8 mouse cellular contexts compared by ENCODE assay signal in the genomic region with DNA sequence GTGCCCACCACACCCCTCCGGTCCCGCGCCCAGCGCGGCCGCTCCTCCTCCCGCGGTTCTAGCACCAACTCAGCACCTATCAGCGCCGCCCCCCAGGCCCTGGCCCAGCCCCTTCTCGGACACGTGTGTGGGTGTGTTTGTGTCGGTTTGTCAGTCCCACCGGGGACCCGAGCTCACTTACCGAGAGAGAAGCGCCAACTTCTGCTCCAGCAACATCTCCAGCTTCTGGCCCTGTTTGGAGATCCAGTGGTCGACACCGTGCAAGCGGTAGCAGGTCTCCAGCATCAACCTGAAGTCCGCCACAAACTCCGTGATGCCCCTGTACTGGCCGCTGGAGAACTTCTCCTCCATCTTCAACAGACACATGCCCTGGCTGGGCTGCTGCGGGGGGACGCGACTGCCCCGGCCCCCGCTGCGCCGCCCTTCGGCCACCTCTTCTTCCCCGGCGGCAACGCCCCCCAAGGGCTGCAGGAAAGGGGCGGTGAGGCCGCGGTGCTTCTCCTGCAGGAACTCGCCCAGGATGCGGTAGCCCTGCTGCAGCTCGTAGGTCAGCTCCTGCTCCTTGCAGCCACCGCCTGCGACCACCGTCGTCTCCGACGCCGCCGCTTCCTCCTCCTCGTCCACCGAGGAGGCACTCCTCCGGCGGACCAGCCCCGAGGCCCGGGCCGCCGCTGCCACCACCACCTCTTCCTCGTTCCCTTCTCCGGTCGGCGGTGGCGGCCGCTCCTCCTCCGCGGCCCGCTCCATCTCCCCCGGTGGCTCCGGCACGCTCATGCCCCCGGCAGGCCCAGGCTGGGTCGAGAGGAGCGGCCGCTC. TPM values are rescaled to one million over a fixed set of nuclear protein-coding genes. Genes with fewer than 3 reads are reported as not detected.
A peak's percentile ranks its signal among the peaks of the same experiment; 100 is the strongest.
DNase-seq lines count a peak whose midpoint lies in the region; ATAC-seq and TF ChIP-seq lines count a peak whose summit lies in the region.

No protein-coding gene starts in this region.

- H3K4me2 ChIP-seq in heart, embryonic 13.5 days: peak overlapping the region; percentile 82
- peak overlapping the region; percentile 74 for H3K4me2 ChIP-seq in kidney, postnatal 0 days (ENCODE audit: low read length)
- H3K4me2 ChIP-seq in liver, postnatal 0 days (ENCODE audit: low read depth, low read length): peak overlapping the region; percentile 100
- peak overlapping the region; percentile 97 for H3K4me2 ChIP-seq in neural tube, embryonic 13.5 days

- no peaks in the 10 kb centered on the region for H3K27me3 ChIP-seq in E14TG2a.4 (ENCODE audit: insufficient read depth, low read length)
- no peaks in the 10 kb centered on the region for H3K27me3 ChIP-seq in erythroblast, embryonic 14.5 days (ENCODE audit: control insufficient read depth)
- H3K27me3 ChIP-seq in heart, embryonic 13.5 days (replicated peaks): no peaks in the 10 kb centered on the region
- no peaks in the 10 kb centered on the region for H3K27me3 ChIP-seq in kidney, postnatal 0 days (ENCODE audit: insufficient read depth, low read length)
- no peaks in the 10 kb centered on the region for H3K27me3 ChIP-seq in liver, postnatal 0 days (ENCODE audit: insufficient read depth, low read length)
- H3K27me3 ChIP-seq in neural tube, embryonic 13.5 days: no peaks in the 10 kb centered on the region
- no peaks in the 10 kb centered on the region for H3K27me3 ChIP-seq in testis, adult 2 months (ENCODE audit: control insufficient read depth, insufficient read depth, low read length)

- peaks cover 21% of the 10 kb centered on the region for H3K36me3 ChIP-seq in E14TG2a.4 (ENCODE audit: insufficient read depth, low read length)
- peaks cover 19% of the 10 kb centered on the region for H3K36me3 ChIP-seq in erythroblast, embryonic 14.5 days (ENCODE audit: control insufficient read depth)
- H3K36me3 ChIP-seq in heart, embryonic 13.5 days: peaks cover 20% of the 10 kb centered on the region
- 0 out of 2 replicates have a peak, but pooled peaks cover 7% of the 10 kb centered on the region for H3K36me3 ChIP-seq in kidney, postnatal 0 days (ENCODE audit: insufficient read depth, low read length)
- H3K36me3 ChIP-seq in liver, postnatal 0 days (replicated peaks; ENCODE audit: insufficient read depth, low read length): peaks cover 5% of the 10 kb centered on the region; the same call in 1 of the 2 replicates
- peaks cover 14% of the 10 kb centered on the region for H3K36me3 ChIP-seq in neural tube, embryonic 13.5 days
- no peaks in the 10 kb centered on the region for H3K36me3 ChIP-seq in testis, adult 2 months (ENCODE audit: control insufficient read depth, insufficient read depth, low read length)

- H3K4me1 ChIP-seq in E14TG2a.4 (replicated peaks; ENCODE audit: low read depth, low read length): peaks cover 24% of the 10 kb centered on the region
- H3K4me1 ChIP-seq in brown adipose tissue, adult 24 weeks (ENCODE audit: control insufficient read depth, insufficient read depth, insufficient read length, low read length): peaks cover 4% of the 10 kb centered on the region
- H3K4me1 ChIP-seq in erythroblast, embryonic 14.5 days (ENCODE audit: control insufficient read depth): peaks cover 32% of the 10 kb centered on the region
- peaks cover 26% of the 10 kb centered on the region for H3K4me1 ChIP-seq in heart, embryonic 13.5 days
- H3K4me1 ChIP-seq in kidney, postnatal 0 days (replicated peaks; ENCODE audit: insufficient read depth, low read length): 0 out of 2 replicates have a peak, but pooled peaks cover 6% of the 10 kb centered on the region
- H3K4me1 ChIP-seq in liver, postnatal 0 days (ENCODE audit: insufficient read depth): peaks cover 4% of the 10 kb centered on the region
- H3K4me1 ChIP-seq in neural tube, embryonic 13.5 days (replicated peaks): peaks cover 47% of the 10 kb centered on the region
- H3K4me1 ChIP-seq in testis, adult 2 months (ENCODE audit: control insufficient read depth, insufficient read depth, low read length): peaks cover 3% of the 10 kb centered on the region

- DNase-seq in kidney, postnatal 0 days (ENCODE audit: low spot score): peak; percentile 79
- peak; percentile 87 for DNase-seq in liver, postnatal 0 days

- WGBS in heart, embryonic 13.5 days: under 1% methylated on average over 68 of the region's 72 CpGs
- WGBS in kidney, postnatal 0 days: under 1% methylated on average over 68 of the region's 72 CpGs
- 5% methylated on average over 60 of the region's 72 CpGs for WGBS in liver, postnatal 0 days (ENCODE audit: insufficient replicate concordance)
- under 1% methylated on average over 61 of the region's 72 CpGs for WGBS in neural tube, embryonic 13.5 days

- peak overlapping the region; percentile 97 for H3K4me3 ChIP-seq in E14TG2a.4 (replicated peaks; ENCODE audit: low read length)
- peak overlapping the region; percentile 96 for H3K4me3 ChIP-seq in brown adipose tissue, adult 24 weeks (ENCODE audit: insufficient read depth, low read depth, low read length)
- H3K4me3 ChIP-seq in erythroblast, embryonic 14.5 days (replicated peaks): peak overlapping the region; percentile 94
- peak overlapping the region; percentile 89 for H3K4me3 ChIP-seq in heart, embryonic 13.5 days
- H3K4me3 ChIP-seq in kidney, postnatal 0 days (replicated peaks; ENCODE audit: low read depth, low read length): peak overlapping the region; percentile 95
- H3K4me3 ChIP-seq in liver, postnatal 0 days (ENCODE audit: low read depth, low read length): peak overlapping the region; percentile 94
- peak overlapping the region; percentile 96 for H3K4me3 ChIP-seq in neural tube, embryonic 13.5 days
- peak overlapping the region; percentile 94 for H3K4me3 ChIP-seq in testis, adult 2 months (ENCODE audit: control insufficient read depth, low read depth, low read length)

- no peak overlapping the region for H3K27ac ChIP-seq in brown adipose tissue, adult 24 weeks (replicated peaks; ENCODE audit: low read depth, low read length)
- H3K27ac ChIP-seq in heart, embryonic 13.5 days (replicated peaks): peak overlapping the region; percentile 95
- H3K27ac ChIP-seq in kidney, postnatal 0 days: peak overlapping the region; percentile 94
- H3K27ac ChIP-seq in liver, postnatal 0 days (ENCODE audit: low read depth): peak overlapping the region; percentile 89
- peak overlapping the region; percentile 96 for H3K27ac ChIP-seq in neural tube, embryonic 13.5 days (replicated peaks)
- peak overlapping the region; percentile 86 for H3K27ac ChIP-seq in testis, adult 2 months (ENCODE audit: control insufficient read depth, insufficient read depth, low read depth, low read length)

- no peak for TF ChIP-seq EP300 in liver, postnatal 0 days (IDR thresholded peaks at IDR 0.05; ENCODE audit: low read depth)

- TF ChIP-seq CTCF in E14TG2a.4 (conservative IDR thresholded peaks at IDR 0.05; ENCODE audit: low read length): no peak
- TF ChIP-seq CTCF in kidney, postnatal 0 days (IDR thresholded peaks at IDR 0.05; ENCODE audit: low read depth): no peak
- TF ChIP-seq CTCF in liver, postnatal 0 days (IDR thresholded peaks at IDR 0.05; ENCODE audit: low read depth): 0 out of 2 replicates have a peak, but pooled peaks have one; percentile 9
- no peak for TF ChIP-seq CTCF in testis, adult 2 months (IDR thresholded peaks at IDR 0.05; ENCODE audit: control insufficient read depth, insufficient read depth, insufficient replicate concordance, low read depth, low read length)

- ATAC-seq in heart, embryonic 13.5 days (ENCODE audit: extremely low read depth, insufficient number of reproducible peaks, low FRiP score, low TSS enrichment): peak; percentile 42; the same call in 1 of the 2 replicates
- ATAC-seq in kidney, postnatal 0 days (replicated peaks; ENCODE audit: low FRiP score, low read depth): peak; percentile 50; the same call in 1 of the 2 replicates
- peak; percentile 62 for ATAC-seq in liver, postnatal 0 days
- peak; percentile 34 for ATAC-seq in neural tube, embryonic 13.5 days (ENCODE audit: low read depth)

- H3K9me3 ChIP-seq in E14TG2a.4 (ENCODE audit: low read length): no peaks in the 10 kb centered on the region
- 0 out of 2 replicates have a peak, but pooled peaks cover 2% of the 10 kb centered on the region for H3K9me3 ChIP-seq in erythroblast, embryonic 14.5 days (ENCODE audit: control insufficient read depth, low read length)
- H3K9me3 ChIP-seq in heart, embryonic 13.5 days: no peaks in the 10 kb centered on the region
- H3K9me3 ChIP-seq in kidney, postnatal 0 days (replicated peaks; ENCODE audit: low read length): no peaks in the 10 kb centered on the region
- H3K9me3 ChIP-seq in liver, postnatal 0 days (ENCODE audit: low read length): no peaks in the 10 kb centered on the region
- H3K9me3 ChIP-seq in neural tube, embryonic 13.5 days: no peaks in the 10 kb centered on the region

- TF ChIP-seq POLR2A in testis, adult 2 months (IDR thresholded peaks at IDR 0.05; ENCODE audit: control insufficient read depth, low read depth, low read length): no peak; the same call in 1 of the 2 replicates

- H3K9ac ChIP-seq in heart, embryonic 13.5 days: peak overlapping the region; percentile 97
- peak overlapping the region; percentile 83 for H3K9ac ChIP-seq in kidney, postnatal 0 days (ENCODE audit: low read depth, low read length)
- H3K9ac ChIP-seq in liver, postnatal 0 days (replicated peaks): peak overlapping the region; percentile 85
- H3K9ac ChIP-seq in neural tube, embryonic 13.5 days: peak overlapping the region; percentile 93

RNA-seq across cellular contexts. Expression of gene 9930021J03Rik, which starts 0.5 kb away (rescaled TPM):
- polyA plus RNA-seq in brown adipose tissue, adult 24 weeks (2012; ENCODE audit: insufficient read depth, insufficient read length, missing spikeins): 7.3 and 11.4 TPM in 2 replicates
- 0.06 and 0.08 TPM in 2 replicates for polyA plus RNA-seq in erythroblast, embryonic 14.5 days (2012)
- polyA plus RNA-seq in heart, embryonic 13.5 days (2015; fragmentation: Nextera tagmentation; extraction: Ambion mirVana): 2.5 and 2.7 TPM in 2 replicates
- 5.0 and 5.9 TPM in 2 replicates for polyA plus RNA-seq in kidney, postnatal 0 days (2015; fragmentation: Nextera tagmentation; extraction: Ambion mirVana)
- 1.4 TPM in 2 replicates for polyA plus RNA-seq in liver, postnatal 0 days (2015; fragmentation: Nextera tagmentation; extraction: Ambion mirVana)
- polyA plus RNA-seq in neural tube, embryonic 13.5 days (2015; fragmentation: Nextera tagmentation; extraction: Ambion mirVana): 6.1 and 6.5 TPM in 2 replicates
- 15.2 and 19.1 TPM in 2 replicates for polyA plus RNA-seq in testis, adult 2 months (2012; rRNA removed)

RNA-seq across cellular contexts. Expression of gene Ranbp6, which starts 7.5 kb away (rescaled TPM):
- 7.3 and 12.5 TPM in 2 replicates for polyA plus RNA-seq in brown adipose tissue, adult 24 weeks (2012; ENCODE audit: insufficient read depth, insufficient read length, missing spikeins)
- polyA plus RNA-seq in erythroblast, embryonic 14.5 days (2012): 0.03 and 0.04 TPM in 2 replicates
- polyA plus RNA-seq in heart, embryonic 13.5 days (2015; fragmentation: Nextera tagmentation; extraction: Ambion mirVana): 12.6 and 13.9 TPM in 2 replicates
- polyA plus RNA-seq in kidney, postnatal 0 days (2015; fragmentation: Nextera tagmentation; extraction: Ambion mirVana): 12.8 and 14.2 TPM in 2 replicates
- polyA plus RNA-seq in liver, postnatal 0 days (2015; fragmentation: Nextera tagmentation; extraction: Ambion mirVana): 3.8 and 3.9 TPM in 2 replicates
- 42.4 and 45.2 TPM in 2 replicates for polyA plus RNA-seq in neural tube, embryonic 13.5 days (2015; fragmentation: Nextera tagmentation; extraction: Ambion mirVana)
- polyA plus RNA-seq in testis, adult 2 months (2012; rRNA removed): 1.2 and 1.6 TPM in 2 replicates
